Mouse (Mus musculus) liver, adult 2 months (tissue): Measurements from ENCODE around the gene Enc1. TPM values are rescaled to one million over a fixed set of nuclear protein-coding genes. Genes with fewer than 3 reads are reported as not detected.

Experiments used
- DNase-seq: peaks from one replicate; pipeline ENCODE4 v3.0.0-alpha.2; 2011; ENCODE audit warnings: low read depth, low spot score; ENCODE audit errors: extremely low read depth
- H3K27ac ChIP-seq: fragments of 200-500 bp; replicated peaks from 2 replicates; pipeline ENCODE4 v1.5.1; 2012; ENCODE audit warnings: low read depth, mild to moderate bottlenecking, control low read depth, inconsistent platforms, low read length; ENCODE audit not compliant: insufficient read depth
- H3K27me3 ChIP-seq: fragments of 200-500 bp; 2 replicates; pipeline ENCODE4 v1.6.1; 2012; ENCODE audit warnings: mild to moderate bottlenecking, moderate library complexity, low read length, inconsistent platforms; ENCODE audit not compliant: control insufficient read depth, insufficient read depth
- H3K36me3 ChIP-seq: fragments of 200-500 bp; 2 replicates; pipeline ENCODE4 v1.6.1; 2012; ENCODE audit warnings: low read length, inconsistent platforms; ENCODE audit not compliant: control insufficient read depth, insufficient read depth
- H3K4me1 ChIP-seq: fragments of 200-500 bp; 2 replicates; pipeline ENCODE4 v1.6.1; 2011; ENCODE audit warnings: low read length; ENCODE audit not compliant: control insufficient read depth, insufficient read depth
- H3K4me3 ChIP-seq: fragments of 200-500 bp; 2 replicates; pipeline ENCODE4 v1.5.1; 2011; ENCODE audit warnings: low read depth, mild to moderate bottlenecking, control low read depth, low read length, moderate library complexity; ENCODE audit not compliant: insufficient read depth
- H3K79me2 ChIP-seq: fragments of 200-500 bp; 2 replicates; pipeline ENCODE4 v1.6.1; 2012; ENCODE audit warnings: inconsistent platforms, mild to moderate bottlenecking, low read length, moderate library complexity; ENCODE audit not compliant: control insufficient read depth, insufficient read depth
- H3K9ac ChIP-seq: fragments of 200-500 bp; 2 replicates; pipeline ENCODE4 v1.6.1; 2012; ENCODE audit warnings: low read depth, mild to moderate bottlenecking, control low read depth, inconsistent platforms, low read length
- CTCF ChIP-seq: fragments of 200-500 bp; IDR thresholded peaks from 2 replicates; pipeline ENCODE4 v1.5.1; 2011; ENCODE audit warnings: low read depth, low read length, control low read depth
- POLR2A ChIP-seq: fragments of 200-500 bp; IDR thresholded peaks from 2 replicates; pipeline ENCODE4 v1.6.1; 2011; ENCODE audit warnings: low read length, control low read depth; ENCODE audit not compliant: insufficient read depth; ENCODE audit errors: extremely low read depth
- WGBS: fragments of 180-500 bp; shearing (Covaris S2); methylation state at CpG from one replicate; pipeline ENCODE4 v1.1.7; 2018; 5-methylcytosine and 5-hydroxymethylcytosine counted together
- polyA plus RNA-seq: library from polyadenylated mRNA; depleted of rRNA; stranded (reverse); fragments of >200 nt; gene quantifications from 2 replicates; pipeline ENCODE4 v1.2.3, GENCODE M21; 2012
- total RNA-seq: library from RNA; depleted of rRNA; stranded (reverse); fragments of >200 nt; gene quantifications from 2 replicates; pipeline ENCODE4 v1.2.3, GENCODE M21; 2014

Enc1 gene
- total and polyA plus RNA-seq, 2 experiments = 1.3 to 2.6 TPM

DNA sequence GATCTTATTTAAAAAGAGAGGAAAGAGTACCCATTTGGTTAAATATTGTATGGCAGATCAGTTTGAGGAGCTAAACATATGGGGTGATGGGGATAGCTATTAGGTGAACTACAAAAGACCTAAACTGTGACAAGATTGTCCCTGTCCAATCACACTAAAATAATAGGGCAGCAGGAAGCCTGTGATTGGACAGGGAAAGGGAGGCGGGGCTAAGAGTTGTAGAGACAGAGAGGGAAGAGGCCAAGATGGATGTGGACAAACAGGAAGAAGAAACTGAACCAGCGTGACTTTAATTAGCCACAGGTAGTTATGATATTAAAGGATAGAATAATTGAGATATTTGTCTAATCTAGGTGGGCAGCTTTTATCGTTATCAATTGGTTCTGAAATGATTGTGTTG, 20.9 kb upstream of the Enc1 start:
- H3K4me1 ChIP-seq = peaks cover 8% of the 10 kb centered on the region
- 90% methylated on average over 3 of the region's 3 CpGs for WGBS
- no peak for TF ChIP-seq CTCF
- TF ChIP-seq POLR2A = no peak

DNA sequence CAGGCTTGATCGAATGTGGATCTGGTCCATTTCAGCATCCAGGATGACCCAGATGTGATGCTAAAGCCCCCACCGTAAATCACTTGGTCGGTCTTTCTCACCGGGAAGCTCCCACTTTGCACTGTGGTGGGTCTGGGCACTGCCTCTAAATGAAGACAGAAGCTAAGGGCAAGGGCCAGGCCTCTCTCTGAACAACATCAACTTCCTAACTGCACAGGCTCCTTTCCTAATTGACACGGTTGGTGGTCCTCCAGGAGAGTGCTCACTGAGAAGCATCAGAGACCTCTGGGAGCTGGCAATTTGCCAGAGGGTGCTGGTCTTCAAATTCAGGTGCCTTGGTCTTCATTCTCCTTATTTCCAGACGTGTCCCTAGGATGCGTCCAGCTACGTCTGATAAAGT, 17.0 kb upstream of the Enc1 start:
- 74% methylated on average over 8 of the region's 8 CpGs for WGBS
- no peak for TF ChIP-seq CTCF
- no peak for TF ChIP-seq POLR2A

More for the DNA sequence above, 20.9 kb upstream of the Enc1 start:
- DNase-seq = no peak
- Histone ChIP-seq H3K27ac (no peak overlapping the region), H3K4me3 (no peak overlapping the region), H3K27me3 (no peaks in the 10 kb centered on the region), H3K36me3 (no peaks in the 10 kb centered on the region), H3K9ac (no peak overlapping the region), H3K79me2 (no peaks in the 10 kb centered on the region)

DNA sequence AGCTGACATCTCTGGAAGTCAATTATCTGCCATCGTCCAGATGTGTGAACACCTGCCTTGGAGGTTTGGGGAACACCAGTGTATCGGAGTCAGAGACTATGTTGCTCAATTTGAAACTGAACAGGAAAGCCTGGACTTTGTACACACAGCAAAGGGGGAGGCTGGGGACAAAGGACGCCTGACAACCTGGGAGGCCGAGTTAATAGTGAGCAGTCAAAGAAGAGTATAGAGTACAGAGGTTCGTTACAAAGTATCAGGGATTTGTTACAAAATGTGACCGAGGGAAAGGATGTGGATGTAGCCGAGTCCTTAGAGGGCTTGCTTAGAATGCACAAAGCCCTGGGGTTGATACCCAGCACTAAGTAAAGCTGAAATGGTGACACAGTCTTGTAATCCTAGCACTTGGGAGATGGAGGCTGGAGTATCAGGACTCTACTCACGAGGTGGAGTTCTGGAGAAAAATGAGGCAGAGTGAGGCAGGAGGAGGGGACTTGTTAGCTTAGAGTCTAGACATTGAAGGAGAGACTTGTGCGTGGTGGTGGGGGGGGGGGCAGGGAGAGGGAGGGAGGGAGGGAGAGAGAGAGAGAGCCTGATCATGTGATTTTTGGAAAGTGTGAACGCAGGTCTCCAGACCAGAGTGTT, 16.4 kb upstream of the Enc1 start:
- TF ChIP-seq CTCF = no peak
- TF ChIP-seq POLR2A = no peak
- WGBS = 15% methylated on average over 10 of the region's 10 CpGs
- DNase-seq = peak; percentile 94
- Histone ChIP-seq H3K27me3 (no peaks in the 10 kb centered on the region), H3K4me3 (peak overlapping the region; percentile 17; the same call in 1 of the 2 replicates), H3K27ac (peak overlapping the region; percentile 92), H3K36me3 (no peaks in the 10 kb centered on the region), H3K4me1 (peaks cover 8% of the 10 kb centered on the region), H3K9ac (peak overlapping the region; percentile 47), H3K79me2 (no peaks in the 10 kb centered on the region)

More for the DNA sequence above, 17.0 kb upstream of the Enc1 start:
- Histone ChIP-seq H3K27me3 (no peaks in the 10 kb centered on the region), H3K4me3 (no peak overlapping the region), H3K79me2 (no peaks in the 10 kb centered on the region), H3K36me3 (no peaks in the 10 kb centered on the region), H3K4me1 (peaks cover 8% of the 10 kb centered on the region), H3K9ac (no peak overlapping the region), H3K27ac (peak overlapping the region; percentile 28; the same call in 1 of the 2 replicates)
- no peak for DNase-seq

DNA sequence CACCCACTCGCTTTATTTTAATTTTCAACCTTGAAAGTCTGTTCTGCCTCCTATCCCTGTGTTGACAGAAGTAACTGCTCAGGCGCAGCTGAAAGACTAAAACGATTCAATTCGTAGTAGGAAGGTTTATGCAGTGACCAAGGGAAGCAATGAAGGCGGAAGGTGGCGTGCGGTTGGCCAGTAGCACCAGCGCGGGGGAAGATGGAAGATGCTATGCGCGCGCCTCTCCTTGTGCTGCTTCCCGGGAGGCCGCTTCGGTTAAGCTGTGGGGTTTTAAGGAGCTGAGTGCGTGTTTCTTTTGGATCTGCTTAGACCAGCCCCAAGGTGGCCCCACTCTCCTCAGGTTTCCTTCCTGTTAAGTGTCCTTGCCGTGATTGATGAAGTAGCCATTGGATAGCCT, 15.8 kb upstream of the Enc1 start:
- H3K79me2 ChIP-seq = no peaks in the 10 kb centered on the region
- TF ChIP-seq CTCF (no peak), POLR2A (no peak)
- WGBS = 73% methylated on average over 17 of the region's 17 CpGs
- no peak for DNase-seq
- no peak overlapping the region for H3K9ac ChIP-seq
- H3K27ac ChIP-seq = peak overlapping the region; percentile 27; the same call in 1 of the 2 replicates
- H3K36me3 ChIP-seq = no peaks in the 10 kb centered on the region
- no peaks in the 10 kb centered on the region for H3K27me3 ChIP-seq
- no peak overlapping the region for H3K4me3 ChIP-seq
- H3K4me1 ChIP-seq = peaks cover 10% of the 10 kb centered on the region

DNA sequence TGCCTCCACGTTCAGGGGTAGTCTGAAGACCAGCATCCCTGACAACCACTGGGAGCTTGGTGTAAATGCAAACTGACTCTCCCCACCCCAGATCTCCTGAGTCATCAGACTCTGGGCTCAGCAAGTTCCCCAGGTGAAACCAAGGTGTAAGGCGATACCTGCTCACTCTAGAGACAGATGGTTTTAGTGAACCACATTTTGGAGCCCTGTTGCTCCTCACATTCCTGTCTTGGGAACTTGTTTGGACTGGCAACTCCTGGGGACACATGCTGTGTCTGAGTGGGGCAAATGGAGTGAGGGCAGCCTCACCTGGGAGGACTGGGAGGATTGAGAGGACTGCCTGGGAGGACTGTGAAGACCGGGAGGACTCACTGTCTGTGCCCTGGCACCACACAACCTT, 13.1 kb upstream of the Enc1 start:
- Histone ChIP-seq H3K4me3 (no peak overlapping the region), H3K36me3 (no peaks in the 10 kb centered on the region), H3K27ac (no peak overlapping the region), H3K27me3 (no peaks in the 10 kb centered on the region), H3K9ac (no peak overlapping the region), H3K4me1 (peaks cover 10% of the 10 kb centered on the region), H3K79me2 (no peaks in the 10 kb centered on the region)
- no peak for DNase-seq
- TF ChIP-seq POLR2A (no peak), CTCF (no peak)
- WGBS = 91% methylated on average over 3 of the region's 3 CpGs

DNA sequence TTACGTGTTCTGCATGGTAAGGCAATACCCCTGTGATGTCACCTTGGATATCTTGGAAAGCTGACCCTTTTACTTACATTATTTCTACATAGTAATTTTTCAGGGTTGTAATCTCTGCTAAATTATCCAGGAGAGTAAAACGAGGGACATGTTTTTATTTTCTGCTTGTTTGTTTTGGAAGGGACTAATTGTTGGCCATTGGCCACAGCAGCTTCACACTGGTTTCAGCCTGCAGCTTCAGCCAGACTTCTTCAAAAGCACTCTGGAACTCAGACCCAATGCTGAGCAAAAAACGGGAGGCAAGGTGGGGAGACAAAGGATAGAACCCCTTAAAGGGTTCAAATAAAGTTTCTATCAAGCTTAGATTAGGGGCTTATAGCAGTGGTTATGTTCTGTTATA, 10.8 kb upstream of the Enc1 start:
- no peak for TF ChIP-seq POLR2A
- TF ChIP-seq CTCF = no peak
- H3K9ac ChIP-seq = no peak overlapping the region
- WGBS = 21% methylated on average over 3 of the region's 3 CpGs
- H3K4me1 ChIP-seq = peaks cover 2% of the 10 kb centered on the region; the same call in 1 of the 2 replicates
- no peak overlapping the region for H3K4me3 ChIP-seq
- peak; percentile 76 for DNase-seq
- H3K27me3 ChIP-seq = no peaks in the 10 kb centered on the region
- H3K27ac ChIP-seq = no peak overlapping the region
- H3K79me2 ChIP-seq = no peaks in the 10 kb centered on the region
- H3K36me3 ChIP-seq = no peaks in the 10 kb centered on the region
